In genomic region chr1:37676967-37677512, GRCm38 (mm10) we compare ENCODE assay signal across 25 mouse cellular contexts. TPM values are rescaled to one million over a fixed set of nuclear protein-coding genes. Genes with fewer than 3 reads are reported as not detected.
DNase-seq lines count a peak whose midpoint lies in the region; ATAC-seq and TF ChIP-seq lines count a peak whose summit lies in the region.
"Had no signal": no experiment of that assay in that cellular context is flagged by ENCODE, and none has a peak within 500 bp of the region (broad histone marks: within the 10 kb centered on the region; RNA-seq: fewer than 3 reads in every experiment).

No protein-coding gene starts in this region.

- peak; percentile 43 to 49 for DNase-seq in frontal cortex, postnatal 36 days (ENCODE audit: low spot score in 2 of 2)
- no peak for DNase-seq in frontal cortex, postnatal 14 days (ENCODE audit: low spot score in 2 of 2)
- no peak for DNase-seq in left cerebral cortex, adult 2 months (ENCODE audit: extremely low spot score in 1 of 2, low spot score in 2 of 2)
- no peak for DNase-seq in left cerebral cortex, adult 9 months (ENCODE audit: low spot score in 2 of 2)
- DNase-seq in spleen, postnatal 4 days (ENCODE audit: low spot score in 2 of 2): no peak
- DNase-seq: adrenal gland, adult 2 months; adrenal gland, postnatal 25 days; cerebellum, adult 11 months; cerebellum, adult 2 months; cerebellum, adult 9-11 months; cerebellum, postnatal 25 days; gastrocnemius, adult 2 months; gastrocnemius, postnatal 14 days; heart, adult 11 months had no signal

- H3K4me1 ChIP-seq in cortical plate, adult 2 months (ENCODE audit: control insufficient read depth, insufficient read depth, low read length): peaks cover 25% of the 10 kb centered on the region
- H3K4me1 ChIP-seq: forebrain, embryonic 10.5 days; forebrain, embryonic 13.5 days; hindbrain, embryonic 10.5 days had no signal

- H3K4me3 ChIP-seq in left cerebral cortex, adult 2 months: no peak overlapping the region
- no peak overlapping the region for H3K4me3 ChIP-seq in cortical plate, adult 2 months (ENCODE audit: insufficient read depth, low read length)
- H3K4me3 ChIP-seq: forebrain, embryonic 10.5 days; forebrain, embryonic 13.5 days; gastrocnemius, adult 2 months; hindbrain, embryonic 10.5 days had no signal

- TF ChIP-seq POLR2A in cortical plate, adult 2 months (IDR thresholded peaks at IDR 0.05; ENCODE audit: extremely low read depth, insufficient read depth, low read length): 0 out of 2 replicates have a peak, but pooled peaks have one; percentile 8

- no peak for TF ChIP-seq CTCF in left cerebral cortex, adult 2 months (IDR thresholded peaks at IDR 0.05)
- no peak for TF ChIP-seq CTCF in cortical plate, adult 2 months (IDR thresholded peaks at IDR 0.05; ENCODE audit: extremely low read depth, insufficient read depth, low read length)

- H3K27ac ChIP-seq in left cerebral cortex, adult 2 months: peak overlapping the region; percentile 66
- H3K27ac ChIP-seq in cortical plate, adult 2 months (ENCODE audit: insufficient read depth, low read length): peak overlapping the region; percentile 73
- H3K27ac ChIP-seq: forebrain, embryonic 10.5 days; forebrain, embryonic 13.5 days; gastrocnemius, adult 2 months; hindbrain, embryonic 10.5 days; hindbrain, embryonic 14.5 days had no signal

- no peak for ATAC-seq in cerebellum, adult (ENCODE audit: insufficient number of reproducible peaks, low FRiP score, low TSS enrichment)
- ATAC-seq: CD4-positive, CD25-positive, alpha-beta regulatory T cell, adult 4 months; forebrain, embryonic 13.5 days; forebrain, embryonic 16.5 days; intestine, postnatal 0 days had no signal

- intact Hi-C loops in left cerebral cortex, adult 2 months (cut with DNase I): loop anchor here (5.0 kb wide), 1 partner anchor 190 kb away; the partner anchor contains the start of gene Tsga10

RNA-seq across cellular contexts. Expression of gene 2010300C02Rik, which starts 42.8 kb away (rescaled TPM):
- 100 to 1,000 TPM; 282 to 283 TPM for total RNA-seq in left cerebral cortex, adult 2 months (2021)
- polyA plus RNA-seq in cortical plate, adult 2 months (2012; rRNA removed): 142 and 171 TPM in 2 replicates
- total RNA-seq: MEL had no signal
- polyA plus RNA-seq: C2C12 had no signal

Comparison
In these comparisons a context has a peak if more than half of its experiments do, and no peak if none do; other contexts are left out.
1. DNase-seq: peak in frontal cortex, postnatal 36 days (2 of 2); none in frontal cortex, postnatal 14 days (0 of 2), left cerebral cortex, adult 2 months (0 of 2), left cerebral cortex, adult 9 months (0 of 2) and spleen, postnatal 4 days (0 of 2).